Mouse (Mus musculus) lung, adult 2 months (tissue): ENCODE measurements at regions not wholly inside any gene's neighbourhood (a gene's known extent, or its start where the extent isn't known, plus 50 kb on each side); places are given as distances from the start of the nearest gene placed in this dataset.

ENCODE experiments used
- CTCF ChIP-seq: fragments of 200-500 bp; IDR thresholded peaks from 2 replicates; pipeline ENCODE4 v1.5.1; 2011; ENCODE audit warnings: mild to moderate bottlenecking, low read length, control low read depth; ENCODE audit not compliant: insufficient read depth
- POLR2A ChIP-seq: fragments of 200-500 bp; IDR thresholded peaks from 2 replicates; pipeline ENCODE4 v1.6.1; 2011; ENCODE audit warnings: low read depth, mild to moderate bottlenecking, control low read depth, low read length, borderline replicate concordance; ENCODE audit errors: extremely low read depth

DNA sequence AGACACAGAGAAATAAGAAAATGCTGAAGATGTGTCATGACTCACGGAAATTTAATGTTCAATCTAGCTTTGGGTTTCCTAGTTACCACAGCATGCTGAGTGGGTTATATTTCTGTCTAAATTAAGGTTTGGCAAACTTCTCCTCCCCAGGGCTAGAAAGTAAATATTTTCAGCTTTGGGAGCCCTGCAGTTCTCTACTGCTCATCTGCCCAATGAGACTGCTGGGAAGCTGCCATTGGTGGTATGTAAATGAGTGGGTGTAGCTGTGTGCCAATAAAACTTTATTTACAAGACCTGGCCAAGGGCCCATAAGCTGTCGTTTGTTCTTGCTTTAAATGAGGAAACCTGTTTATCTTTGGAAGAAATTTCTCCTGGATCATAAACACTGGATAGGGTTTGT, 1189.3 kb upstream of the A1bg start:
- TF ChIP-seq CTCF = no peak
- no peak for TF ChIP-seq POLR2A
